Mouse (Mus musculus) limb, embryonic 14.5 days (tissue): Measurements from ENCODE around the gene Cbx6. TPM values are rescaled to one million over a fixed set of nuclear protein-coding genes. Genes with fewer than 3 reads are reported as not detected.

ENCODE experiments used
- ATAC-seq: fragments of 200-750 bp; cut with Nextera tagmentation; 2 replicates; pipeline ENCODE4 v1.8.0; 2017; ENCODE audit warnings: low read depth, moderate number of reproducible peaks, moderate TSS enrichment; ENCODE audit not compliant: low FRiP score
- DNase-seq: peaks from one replicate; pipeline ENCODE4 v3.0.0-alpha.2; 2015; ENCODE audit warnings: low spot score
- H3K27ac ChIP-seq: fragments of 300-500 bp; sonication (generic); replicated peaks from 2 replicates; pipeline ENCODE4 v1.5.1; 2014; ENCODE audit warnings: low read depth, mild to moderate bottlenecking, low read length, moderate library complexity, mixed read lengths
- H3K27me3 ChIP-seq: fragments of 300-500 bp; sonication (generic); 2 replicates; pipeline ENCODE4 v1.6.1; 2014; ENCODE audit warnings: low read length, mixed read lengths; ENCODE audit not compliant: control insufficient read depth, insufficient read depth
- H3K36me3 ChIP-seq: fragments of 300-500 bp; sonication (generic); 2 replicates; pipeline ENCODE4 v1.6.1; 2014; ENCODE audit warnings: mild to moderate bottlenecking, low read length, moderate library complexity, mixed read lengths; ENCODE audit not compliant: control insufficient read depth, insufficient read depth
- H3K4me1 ChIP-seq: fragments of 300-500 bp; sonication (generic); 2 replicates; pipeline ENCODE4 v1.6.1; 2014; ENCODE audit warnings: antibody characterized with exemption, low read length, mixed read lengths; ENCODE audit not compliant: control insufficient read depth, insufficient read depth
- H3K4me2 ChIP-seq: fragments of 300-500 bp; sonication (generic); replicated peaks from 2 replicates; pipeline ENCODE4 v1.6.1; 2014; ENCODE audit warnings: low read depth, mild to moderate bottlenecking, low read length, moderate library complexity; ENCODE audit not compliant: severe bottlenecking
- H3K4me3 ChIP-seq: fragments of 300-500 bp; sonication (generic); replicated peaks from 2 replicates; pipeline ENCODE4 v1.5.1; 2014; ENCODE audit warnings: low read length
- H3K9ac ChIP-seq: fragments of 300-500 bp; sonication (generic); 2 replicates; pipeline ENCODE4 v1.6.1; 2014; ENCODE audit warnings: mild to moderate bottlenecking, low read depth, low read length, moderate library complexity; ENCODE audit not compliant: severe bottlenecking
- H3K9me3 ChIP-seq: fragments of 300-500 bp; sonication (generic); 2 replicates; pipeline ENCODE4 v1.6.1; 2016; ENCODE audit warnings: low read length; ENCODE audit not compliant: control insufficient read depth
- POLR2A ChIP-seq: fragments of 200-500 bp; IDR thresholded peaks from 2 replicates; pipeline ENCODE4 v1.8.0; 2012; ENCODE audit warnings: inconsistent platforms, mild to moderate bottlenecking, moderate library complexity, borderline replicate concordance; ENCODE audit not compliant: insufficient read depth, insufficient read length; ENCODE audit errors: extremely low read depth
- WGBS: fragments of 180-500 bp; shearing (Covaris S2); extraction: QIAGEN DNeasy Blood & Tissue Kit; methylation state at CpG from one replicate; pipeline ENCODE4 v1.1.7; 2014; 5-methylcytosine and 5-hydroxymethylcytosine counted together
- polyA plus RNA-seq, 2 experiments: library from polyadenylated mRNA; depleted of rRNA in 1 of 2; stranded (reverse) in 1 of 2; unstranded in 1 of 2; fragments of >200 nt; fragmentation: Nextera tagmentation in 1 of 2; extraction: Ambion mirVana in 1 of 2; gene quantifications; 2 replicates each; pipeline versions ENCODE4 v1.2.1 to v1.2.3; 2012 to 2014

The Cbx6 gene
- polyA plus RNA-seq, 2 experiments: 49.1 to 83.4 TPM

GRCm38 (mm10) chr15:79804352-79805071 lies 30.0 kb downstream of the Cbx6 start, which contains the start of gene Nptxr:
Gene Nptxr (minus strand): TSS chr15:79804766.
- TF ChIP-seq POLR2A: no peak
- Histone ChIP-seq H3K27me3 (peaks cover 71% of the 10 kb centered on the region), H3K36me3 (no peaks in the 10 kb centered on the region), H3K9ac (peak within 1 kb of the TSS; percentile 60), H3K4me3 (peak within 1 kb of the TSS; percentile 59), H3K4me1 (0 out of 2 replicates have a peak, but pooled peaks cover 2% of the 10 kb centered on the region), H3K9me3 (no peaks in the 10 kb centered on the region), H3K27ac (no peak within 1 kb of the TSS), H3K4me2 (peak within 1 kb of the TSS; percentile 81)
- under 1% methylated on average over 31 of the region's 91 CpGs for WGBS
- ATAC-seq (peak; percentile 77), DNase-seq (peak; percentile 60)

- DNase-seq: no peak
- H3K9ac ChIP-seq: peak overlapping the region; percentile 60
- no peak overlapping the region for H3K27ac ChIP-seq
- peak overlapping the region; percentile 59 for H3K4me3 ChIP-seq
- H3K36me3 ChIP-seq: no peaks in the 10 kb centered on the region
- H3K9me3 ChIP-seq: no peaks in the 10 kb centered on the region
- peak; percentile 31; the same call in 1 of the 2 replicates for ATAC-seq
- 0 out of 2 replicates have a peak, but pooled peaks cover 2% of the 10 kb centered on the region for H3K4me1 ChIP-seq
- WGBS: 6% methylated on average over 62 of the region's 81 CpGs
- peaks cover 71% of the 10 kb centered on the region for H3K27me3 ChIP-seq
- H3K4me2 ChIP-seq: peak overlapping the region; percentile 81
- no peak for TF ChIP-seq POLR2A
These were observed 30.7 kb downstream of the Cbx6 start for GRCm38 (mm10) chr15:79803533-79804351.

GRCm38 (mm10) chr15:79802304-79802703 lies 32.2 kb downstream of the Cbx6 start:
- Histone ChIP-seq H3K36me3 (no peaks in the 10 kb centered on the region), H3K4me1 (0 out of 2 replicates have a peak, but pooled peaks cover 2% of the 10 kb centered on the region), H3K9ac (no peak overlapping the region), H3K4me3 (no peak overlapping the region), H3K27ac (no peak overlapping the region), H3K4me2 (no peak overlapping the region), H3K27me3 (peaks cover 62% of the 10 kb centered on the region), H3K9me3 (no peaks in the 10 kb centered on the region)
- no peak for ATAC-seq
- DNase-seq: no peak
- 49% methylated on average over 4 of the region's 4 CpGs for WGBS
- no peak for TF ChIP-seq POLR2A

- no peaks in the 10 kb centered on the region for H3K36me3 ChIP-seq
- no peak for TF ChIP-seq POLR2A
- WGBS: 73% methylated on average over 2 of the region's 2 CpGs
- no peaks in the 10 kb centered on the region for H3K9me3 ChIP-seq
- H3K27ac ChIP-seq: no peak overlapping the region
- H3K4me1 ChIP-seq: 0 out of 2 replicates have a peak, but pooled peaks cover 2% of the 10 kb centered on the region
- ATAC-seq: no peak
- no peak for DNase-seq
- no peak overlapping the region for H3K9ac ChIP-seq
- peaks cover 56% of the 10 kb centered on the region for H3K27me3 ChIP-seq
- no peak overlapping the region for H3K4me2 ChIP-seq
- H3K4me3 ChIP-seq: no peak overlapping the region
These were observed 32.8 kb downstream of the Cbx6 start for GRCm38 (mm10) chr15:79801646-79802045.

GRCm38 (mm10) chr15:79800701-79801100 lies 33.8 kb downstream of the Cbx6 start:
- no peak for ATAC-seq
- H3K9me3 ChIP-seq: no peaks in the 10 kb centered on the region
- no peak for TF ChIP-seq POLR2A

More at GRCm38 (mm10) chr15:79800701-79801100, 33.8 kb downstream of the Cbx6 start:
- H3K27me3 ChIP-seq: peaks cover 46% of the 10 kb centered on the region
- no peak overlapping the region for H3K27ac ChIP-seq
- no peak overlapping the region for H3K4me2 ChIP-seq
- no peak for DNase-seq
- 0 out of 2 replicates have a peak, but pooled peaks cover 2% of the 10 kb centered on the region for H3K4me1 ChIP-seq
- 55% methylated on average over 11 of the region's 11 CpGs for WGBS
- no peaks in the 10 kb centered on the region for H3K36me3 ChIP-seq
- H3K9ac ChIP-seq: no peak overlapping the region
- H3K4me3 ChIP-seq: no peak overlapping the region
